Mouse (Mus musculus): ENCODE results near the gene Nmt1. TPM values are rescaled to one million over a fixed set of nuclear protein-coding genes. Genes with fewer than 3 reads are reported as not detected.

The Nmt1 gene
- polyA plus RNA-seq, 2 experiments = 22.3 to 44.3 TPM

DNA sequence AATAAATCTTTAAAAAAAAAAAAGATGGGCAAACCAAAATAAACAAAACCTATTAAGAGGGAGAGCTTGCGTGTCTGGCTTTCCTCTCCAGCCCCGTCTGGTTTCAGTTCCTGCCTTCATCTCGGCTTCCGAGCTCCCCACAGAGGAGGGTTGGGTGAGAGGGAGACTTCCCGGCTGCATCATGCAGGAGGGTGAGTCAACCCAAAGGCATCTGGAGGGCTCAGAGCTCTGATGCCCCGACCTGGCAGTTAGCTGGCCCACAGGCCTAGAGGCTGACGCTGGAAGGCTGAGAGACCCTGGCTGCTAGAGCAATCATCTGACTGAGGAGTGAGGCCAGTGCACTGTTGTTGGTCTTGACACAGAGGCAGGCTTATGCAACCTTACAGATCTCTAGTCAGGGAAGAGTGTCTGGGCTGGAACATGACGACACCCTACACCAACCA lies 23.3 kb downstream of the Nmt1 start:
- Histone ChIP-seq H3K27me3 (ENCODE audit: control insufficient read depth, insufficient read depth, low read length) (no peaks in the 10 kb centered on the region), H3K36me3 (replicated peaks; ENCODE audit: control insufficient read depth, insufficient read depth, low read depth) (peaks cover 47% of the 10 kb centered on the region), H3K4me3 (ENCODE audit: insufficient read depth in 1 of 2, low read depth in 2 of 2, low read length in 2 of 2) (no peak overlapping the region), H3K27ac (no peak overlapping the region), H3K4me1 (replicated peaks; ENCODE audit: control insufficient read depth in 2 of 2, insufficient read depth in 2 of 2, low read length in 1 of 2) (no peaks in the 10 kb centered on the region), H3K9ac (replicated peaks) (no peak overlapping the region), H3K4me2 (ENCODE audit: low read depth) (no peak overlapping the region), H3K9me3 (ENCODE audit: control insufficient read depth, low read length) (no peaks in the 10 kb centered on the region)
- DNase-seq (ENCODE audit: low read depth in 3 of 3, low spot score in 3 of 3) (no peak), ATAC-seq (ENCODE audit: insufficient read depth) (no peak)
- 68% methylated on average over 8 of the region's 8 CpGs for WGBS (ENCODE audit: insufficient replicate concordance)
- no peak for TF ChIP-seq CTCF (IDR thresholded peaks at IDR 0.05; ENCODE audit: low read depth)
- no peak for TF ChIP-seq EP300 (IDR thresholded peaks at IDR 0.05; ENCODE audit: low read depth)

GRCm38 (mm10) chr11:103052078-103052477 lies 24.1 kb downstream of the Nmt1 start:
- H3K9ac ChIP-seq (replicated peaks) = no peak overlapping the region
- ATAC-seq (ENCODE audit: insufficient read depth) (no peak), DNase-seq (ENCODE audit: low read depth in 3 of 3, low spot score in 3 of 3) (no peak)
- WGBS (ENCODE audit: insufficient replicate concordance) = 83% methylated on average over 6 of the region's 6 CpGs
- no peak overlapping the region for H3K4me3 ChIP-seq (ENCODE audit: insufficient read depth in 1 of 2, low read depth in 2 of 2, low read length in 2 of 2)
- TF ChIP-seq EP300 (IDR thresholded peaks at IDR 0.05; ENCODE audit: low read depth) (no peak), CTCF (IDR thresholded peaks at IDR 0.05; ENCODE audit: low read depth) (no peak)
- H3K9me3 ChIP-seq (ENCODE audit: control insufficient read depth, low read length) = no peaks in the 10 kb centered on the region
- no peak overlapping the region for H3K27ac ChIP-seq
- no peaks in the 10 kb centered on the region for H3K4me1 ChIP-seq (replicated peaks; ENCODE audit: control insufficient read depth in 2 of 2, insufficient read depth in 2 of 2, low read length in 1 of 2)
- no peaks in the 10 kb centered on the region for H3K27me3 ChIP-seq (ENCODE audit: control insufficient read depth, insufficient read depth, low read length)
- H3K36me3 ChIP-seq (replicated peaks; ENCODE audit: control insufficient read depth, insufficient read depth, low read depth) = peaks cover 49% of the 10 kb centered on the region
- H3K4me2 ChIP-seq (ENCODE audit: low read depth) = no peak overlapping the region

DNA sequence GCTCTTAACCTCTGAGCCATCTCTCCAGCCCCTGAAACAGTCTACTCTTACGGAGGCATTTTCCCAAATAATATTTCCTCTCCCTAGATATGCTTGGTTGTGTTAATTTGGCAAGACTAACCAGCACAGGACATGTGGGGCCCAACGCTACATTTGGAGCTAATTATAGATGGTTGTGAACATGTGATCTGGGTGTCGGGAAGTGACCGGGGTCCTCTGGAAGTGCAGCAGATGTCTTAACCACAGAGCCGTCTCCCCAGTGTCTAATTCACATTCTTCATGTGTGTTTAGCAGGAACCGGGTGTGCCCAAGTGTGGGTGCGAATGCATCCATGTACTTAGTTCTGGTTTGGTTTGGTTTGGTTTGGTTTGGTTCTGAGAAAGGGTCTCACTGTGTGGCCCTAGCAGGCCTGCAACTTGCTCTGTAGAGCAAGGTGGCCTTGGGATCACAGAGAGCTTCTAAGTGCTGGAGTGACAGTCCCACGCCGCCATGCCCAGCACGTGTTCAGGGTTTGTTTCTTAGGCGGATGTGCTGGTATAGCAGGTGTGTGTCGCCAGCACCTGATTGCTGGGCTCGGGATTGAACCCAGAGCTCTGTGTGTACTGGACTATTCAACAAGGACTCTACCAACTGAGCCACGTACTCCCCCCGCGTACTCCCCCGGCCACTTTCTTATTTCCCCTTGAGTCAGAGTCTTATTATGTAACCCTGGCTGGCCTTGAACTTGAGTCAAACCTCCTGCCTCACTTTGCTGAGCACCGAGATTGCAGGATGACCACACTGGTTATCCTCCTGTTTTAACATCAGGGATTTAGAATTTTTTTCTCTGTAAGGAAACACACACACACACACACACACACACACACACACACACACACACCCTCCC lies 25.4 kb downstream of the Nmt1 start:
- no peaks in the 10 kb centered on the region for H3K4me1 ChIP-seq (replicated peaks; ENCODE audit: control insufficient read depth in 2 of 2, insufficient read depth in 2 of 2, low read length in 1 of 2)
- no peaks in the 10 kb centered on the region for H3K9me3 ChIP-seq (ENCODE audit: control insufficient read depth, low read length)
- H3K9ac ChIP-seq (replicated peaks) = no peak overlapping the region
- 83% methylated on average over 18 of the region's 18 CpGs for WGBS (ENCODE audit: insufficient replicate concordance)
- ATAC-seq (ENCODE audit: insufficient read depth) = no peak
- DNase-seq (ENCODE audit: low read depth in 3 of 3, low spot score in 3 of 3) = no peak
- no peaks in the 10 kb centered on the region for H3K27me3 ChIP-seq (ENCODE audit: control insufficient read depth, insufficient read depth, low read length)
- TF ChIP-seq CTCF (IDR thresholded peaks at IDR 0.05; ENCODE audit: low read depth) (no peak), EP300 (IDR thresholded peaks at IDR 0.05; ENCODE audit: low read depth) (no peak)
- no peak overlapping the region for H3K4me2 ChIP-seq (ENCODE audit: low read depth)
- peaks cover 54% of the 10 kb centered on the region for H3K36me3 ChIP-seq (replicated peaks; ENCODE audit: control insufficient read depth, insufficient read depth, low read depth)
- H3K4me3 ChIP-seq (ENCODE audit: insufficient read depth in 1 of 2, low read depth in 2 of 2, low read length in 2 of 2) = no peak overlapping the region
- H3K27ac ChIP-seq = no peak overlapping the region

DNA sequence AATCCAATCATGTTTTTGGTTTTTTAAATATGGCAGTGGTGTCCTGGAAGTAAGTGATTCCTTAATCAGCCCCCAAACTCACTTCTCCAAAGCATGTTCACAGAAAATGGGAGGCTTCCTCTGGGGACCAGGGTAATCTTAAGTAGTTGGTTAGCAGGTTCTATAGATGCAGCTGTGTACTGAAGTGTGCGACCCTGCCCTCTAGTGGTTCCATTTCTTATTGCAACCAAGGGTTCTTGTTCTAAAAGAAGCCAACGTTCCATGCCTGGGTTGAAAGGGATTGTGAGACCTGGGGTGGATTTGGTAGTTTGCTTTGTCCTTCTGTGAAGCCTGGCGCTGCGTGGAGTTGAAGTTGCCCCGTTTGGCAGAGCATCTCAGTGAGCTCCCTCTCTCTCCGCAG lies 26.8 kb downstream of the Nmt1 start:
- Histone ChIP-seq H3K4me3 (ENCODE audit: insufficient read depth in 1 of 2, low read depth in 2 of 2, low read length in 2 of 2) (no peak overlapping the region), H3K27me3 (ENCODE audit: control insufficient read depth, insufficient read depth, low read length) (no peaks in the 10 kb centered on the region), H3K9ac (replicated peaks) (no peak overlapping the region), H3K27ac (no peak overlapping the region), H3K4me2 (ENCODE audit: low read depth) (no peak overlapping the region), H3K36me3 (replicated peaks; ENCODE audit: control insufficient read depth, insufficient read depth, low read depth) (peaks cover 62% of the 10 kb centered on the region), H3K9me3 (ENCODE audit: control insufficient read depth, low read length) (no peaks in the 10 kb centered on the region), H3K4me1 (replicated peaks; ENCODE audit: control insufficient read depth in 2 of 2, insufficient read depth in 2 of 2, low read length in 1 of 2) (no peaks in the 10 kb centered on the region)
- DNase-seq (ENCODE audit: low read depth in 3 of 3, low spot score in 3 of 3) (peak; percentile 55 to 64 (median 55)), ATAC-seq (ENCODE audit: insufficient read depth) (no peak)
- TF ChIP-seq EP300 (IDR thresholded peaks at IDR 0.05; ENCODE audit: low read depth) = no peak
- peak; percentile 87 for TF ChIP-seq CTCF (IDR thresholded peaks at IDR 0.05; ENCODE audit: low read depth)
- 47% methylated on average over 6 of the region's 6 CpGs for WGBS (ENCODE audit: insufficient replicate concordance)

GRCm38 (mm10) chr11:103056636-103057035 lies 28.6 kb downstream of the Nmt1 start:
- DNase-seq (ENCODE audit: low read depth in 3 of 3, low spot score in 3 of 3) = no peak
- Histone ChIP-seq H3K9me3 (ENCODE audit: control insufficient read depth, low read length) (no peaks in the 10 kb centered on the region), H3K4me1 (replicated peaks; ENCODE audit: control insufficient read depth in 2 of 2, insufficient read depth in 2 of 2, low read length in 1 of 2) (no peaks in the 10 kb centered on the region), H3K4me3 (ENCODE audit: insufficient read depth in 1 of 2, low read depth in 2 of 2, low read length in 2 of 2) (no peak overlapping the region), H3K4me2 (ENCODE audit: low read depth) (no peak overlapping the region), H3K9ac (replicated peaks) (no peak overlapping the region), H3K27me3 (ENCODE audit: control insufficient read depth, insufficient read depth, low read length) (no peaks in the 10 kb centered on the region), H3K27ac (no peak overlapping the region), H3K36me3 (replicated peaks; ENCODE audit: control insufficient read depth, insufficient read depth, low read depth) (peaks cover 65% of the 10 kb centered on the region)
- TF ChIP-seq EP300 (IDR thresholded peaks at IDR 0.05; ENCODE audit: low read depth) (no peak), CTCF (IDR thresholded peaks at IDR 0.05; ENCODE audit: low read depth) (no peak)
- 88% methylated on average over 7 of the region's 7 CpGs for WGBS (ENCODE audit: insufficient replicate concordance)
- ATAC-seq (ENCODE audit: insufficient read depth) = no peak

Measured in liver, embryonic 14.5 days (tissue).